Mouse (Mus musculus) cerebellum, postnatal 25 days (tissue): ENCODE measurements around the gene Adam6a.
"Not testable (repeated sequence)": the region's sequence is repeated elsewhere in the genome, so short reads cannot be mapped to it uniquely, and the experiment has no call there.

Experiments used
- DNase-seq, 2 experiments: peaks; one replicate each; pipeline ENCODE4 v3.0.0; 2021; ENCODE audit warnings: mixed read lengths in 2 of 2

The Adam6a gene

GRCm38 (mm10) chr12:113543608-113544007, at the start of gene Adam6a:
TSS of gene Adam6a (plus strand) at chr12:113543908.
- not testable (repeated sequence) for DNase-seq

GRCm38 (mm10) chr12:113525901-113526300, 17.8 kb upstream of the Adam6a start:
- DNase-seq, result no peak

GRCm38 (mm10) chr12:113578241-113578640, 34.5 kb downstream of the Adam6a start:
- peak in 1 of 2 experiments; percentile 3 for DNase-seq

DNA sequence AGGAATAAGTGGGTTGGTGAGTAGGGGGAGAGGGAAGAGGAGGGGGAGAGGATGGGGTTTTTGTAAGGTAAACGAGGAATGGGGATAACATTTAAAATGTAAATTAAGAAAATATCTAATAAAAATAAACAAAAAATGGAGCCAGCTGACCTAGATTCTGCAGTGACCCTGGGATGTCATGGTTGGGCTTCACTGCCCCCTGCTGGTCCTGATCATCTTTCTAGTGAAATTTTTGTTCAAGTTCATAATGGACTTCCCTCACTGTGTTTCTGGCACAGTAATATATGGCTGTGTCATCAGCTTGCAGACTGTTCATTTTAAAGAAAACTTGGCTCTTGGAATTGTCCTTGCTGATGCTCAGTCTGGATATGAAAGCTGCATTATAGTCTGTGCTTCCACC, 44.3 kb downstream of the Adam6a start:
- DNase-seq, result no peak
